Mouse (Mus musculus) midbrain, embryonic 13.5 days (tissue): ENCODE measurements around the gene Olfr1467. TPM values are rescaled to one million over a fixed set of nuclear protein-coding genes. Genes with fewer than 3 reads are reported as not detected.

Source experiments
- ATAC-seq: fragments of 200-750 bp; cut with Nextera tagmentation; 2 replicates; pipeline ENCODE4 v1.8.0; 2017; ENCODE audit warnings: mild to moderate bottlenecking, moderate TSS enrichment, moderate library complexity
- H3K27ac ChIP-seq: fragments of 300-500 bp; sonication (generic); 2 replicates; pipeline ENCODE4 v1.5.1; 2015; ENCODE audit warnings: inconsistent platforms, mild to moderate bottlenecking, moderate library complexity
- H3K27me3 ChIP-seq: fragments of 300-500 bp; sonication (generic); 2 replicates; pipeline ENCODE4 v1.6.1; 2015; ENCODE audit warnings: mild to moderate bottlenecking, inconsistent platforms
- H3K36me3 ChIP-seq: fragments of 300-500 bp; sonication (generic); 2 replicates; pipeline ENCODE4 v1.6.1; 2015; ENCODE audit warnings: mild to moderate bottlenecking, inconsistent platforms
- H3K4me1 ChIP-seq: fragments of 300-500 bp; sonication (generic); replicated peaks from 2 replicates; pipeline ENCODE4 v1.6.1; 2015; ENCODE audit warnings: inconsistent platforms
- H3K4me2 ChIP-seq: fragments of 300-500 bp; sonication (generic); replicated peaks from 2 replicates; pipeline ENCODE4 v1.6.1; 2015; ENCODE audit warnings: moderate library complexity, mild to moderate bottlenecking, inconsistent platforms
- H3K4me3 ChIP-seq: fragments of 300-500 bp; sonication (generic); replicated peaks from 2 replicates; pipeline ENCODE4 v1.5.1; 2015; ENCODE audit warnings: mild to moderate bottlenecking, inconsistent platforms
- H3K9ac ChIP-seq: fragments of 300-500 bp; sonication (generic); replicated peaks from 2 replicates; pipeline ENCODE4 v1.6.1; 2015; ENCODE audit warnings: mild to moderate bottlenecking, inconsistent platforms
- H3K9me3 ChIP-seq: fragments of 300-500 bp; sonication (generic); 2 replicates; pipeline ENCODE4 v1.6.1; 2016; ENCODE audit warnings: mild to moderate bottlenecking, inconsistent platforms
- WGBS: fragments of 180-500 bp; shearing (Covaris S2); methylation state at CpG from one replicate; pipeline ENCODE4 v1.1.7; 2015; 5-methylcytosine and 5-hydroxymethylcytosine counted together
- polyA plus RNA-seq: library from polyadenylated mRNA; unstranded; fragments of >200 nt; fragmentation: Nextera tagmentation; extraction: Ambion mirVana; gene quantifications from 2 replicates; pipeline ENCODE4 v1.2.1, GENCODE M21; 2015

The Olfr1467 gene
- not detected in 2 replicates for polyA plus RNA-seq

GRCm38 (mm10) chr19:13361936-13362335 lies at the start of gene Olfr1467:
Gene Olfr1467, plus strand, starts transcription at chr19:13362236.
- no peak for ATAC-seq
- WGBS = 77% methylated on average over 2 of the region's 2 CpGs
- no peaks in the 10 kb centered on the region for H3K36me3 ChIP-seq
- H3K27ac ChIP-seq = no peak within 1 kb of the TSS
- no peak within 1 kb of the TSS for H3K9ac ChIP-seq
- no peak within 1 kb of the TSS for H3K4me3 ChIP-seq
- H3K9me3 ChIP-seq = peaks cover 12% of the 10 kb centered on the region; the same call in 1 of the 2 replicates
- no peaks in the 10 kb centered on the region for H3K4me1 ChIP-seq
- no peaks in the 10 kb centered on the region for H3K27me3 ChIP-seq
- no peak within 1 kb of the TSS for H3K4me2 ChIP-seq

- ATAC-seq = no peak
- Histone ChIP-seq H3K27me3 (no peaks in the 10 kb centered on the region), H3K36me3 (no peaks in the 10 kb centered on the region), H3K4me3 (no peak within 1 kb of the TSS), H3K27ac (no peak within 1 kb of the TSS), H3K4me1 (no peaks in the 10 kb centered on the region), H3K4me2 (no peak within 1 kb of the TSS), H3K9ac (no peak within 1 kb of the TSS), H3K9me3 (0 out of 2 replicates have a peak, but pooled peaks cover 4% of the 10 kb centered on the region)
Measured at GRCm38 (mm10) chr19:13315441-13315840, 46.6 kb upstream of the Olfr1467 start, which contains the start of gene Olfr1465. Gene Olfr1465, minus strand, starts transcription at chr19:13315541.

GRCm38 (mm10) chr19:13338562-13338961 lies 23.5 kb upstream of the Olfr1467 start, which contains the start of gene Olfr1466:
Gene Olfr1466, plus strand, starts transcription at chr19:13338862.
- Histone ChIP-seq H3K27ac (no peak within 1 kb of the TSS), H3K9me3 (peaks cover 17% of the 10 kb centered on the region), H3K4me1 (no peaks in the 10 kb centered on the region), H3K4me2 (no peak within 1 kb of the TSS), H3K36me3 (no peaks in the 10 kb centered on the region), H3K27me3 (no peaks in the 10 kb centered on the region), H3K9ac (no peak within 1 kb of the TSS), H3K4me3 (no peak within 1 kb of the TSS)
- no peak for ATAC-seq
- WGBS = 90% methylated on average over 2 of the region's 2 CpGs

- H3K9me3 ChIP-seq = peaks cover 4% of the 10 kb centered on the region; the same call in 1 of the 2 replicates
- 79% methylated on average over 2 of the region's 2 CpGs for WGBS
- ATAC-seq = no peak
Measured at GRCm38 (mm10) chr19:13407549-13407948, 45.5 kb downstream of the Olfr1467 start, which contains the start of gene Olfr1469. Gene Olfr1469, plus strand, starts transcription at chr19:13407849.

More at GRCm38 (mm10) chr19:13407549-13407948, 45.5 kb downstream of the Olfr1467 start, which contains the start of gene Olfr1469:
- no peaks in the 10 kb centered on the region for H3K27me3 ChIP-seq
- H3K4me3 ChIP-seq = no peak within 1 kb of the TSS
- no peaks in the 10 kb centered on the region for H3K36me3 ChIP-seq
- no peak within 1 kb of the TSS for H3K4me2 ChIP-seq
- H3K27ac ChIP-seq = no peak within 1 kb of the TSS
- no peak within 1 kb of the TSS for H3K9ac ChIP-seq
- no peaks in the 10 kb centered on the region for H3K4me1 ChIP-seq

Other genes with a start within 250 kb of the Olfr1467 start
- gene Olfr1459, start 212.7 kb upstream of the Olfr1467 start, polyA plus RNA-seq = not detected in 2 replicates
- gene Olfr1461, start 199.2 kb upstream of the Olfr1467 start, polyA plus RNA-seq = not detected in 2 replicates
- not detected in 2 replicates for gene Olfr1462, start 176.5 kb upstream of the Olfr1467 start, polyA plus RNA-seq
- not detected in 2 replicates for gene Olfr1463, start 130.9 kb upstream of the Olfr1467 start, polyA plus RNA-seq
- not detected in 2 replicates for gene Olfr1465, start 46.7 kb upstream of the Olfr1467 start, polyA plus RNA-seq
- gene Olfr1466, start 23.4 kb upstream of the Olfr1467 start, polyA plus RNA-seq = not detected in 2 replicates
- gene Olfr1469, start 45.6 kb downstream of the Olfr1467 start, polyA plus RNA-seq = not detected in 2 replicates
- gene Olfr1471, start 81.2 kb downstream of the Olfr1467 start, polyA plus RNA-seq = not detected in 2 replicates
- not detected in 2 replicates for gene Olfr1472, start 93.8 kb downstream of the Olfr1467 start, polyA plus RNA-seq
- not detected in 2 replicates for gene Olfr1474, start 107.3 kb downstream of the Olfr1467 start, polyA plus RNA-seq
- gene Olfr1475, start 118.0 kb downstream of the Olfr1467 start, polyA plus RNA-seq = not detected in 2 replicates
- not detected in 2 replicates for gene Olfr1477, start 138.3 kb downstream of the Olfr1467 start, polyA plus RNA-seq
- not detected in 2 replicates for gene Olfr1480, start 165.7 kb downstream of the Olfr1467 start, polyA plus RNA-seq
- gene Olfr1484, start 221.3 kb downstream of the Olfr1467 start, polyA plus RNA-seq = not detected in 2 replicates